Mouse (Mus musculus): ENCODE data around the gene Tm6sf2. TPM values are rescaled to one million over a fixed set of nuclear protein-coding genes. Genes with fewer than 3 reads are reported as not detected.

Gene Tm6sf2
- polyA plus RNA-seq, 1 experiment from 2014 or later = 0.68 TPM

DNA sequence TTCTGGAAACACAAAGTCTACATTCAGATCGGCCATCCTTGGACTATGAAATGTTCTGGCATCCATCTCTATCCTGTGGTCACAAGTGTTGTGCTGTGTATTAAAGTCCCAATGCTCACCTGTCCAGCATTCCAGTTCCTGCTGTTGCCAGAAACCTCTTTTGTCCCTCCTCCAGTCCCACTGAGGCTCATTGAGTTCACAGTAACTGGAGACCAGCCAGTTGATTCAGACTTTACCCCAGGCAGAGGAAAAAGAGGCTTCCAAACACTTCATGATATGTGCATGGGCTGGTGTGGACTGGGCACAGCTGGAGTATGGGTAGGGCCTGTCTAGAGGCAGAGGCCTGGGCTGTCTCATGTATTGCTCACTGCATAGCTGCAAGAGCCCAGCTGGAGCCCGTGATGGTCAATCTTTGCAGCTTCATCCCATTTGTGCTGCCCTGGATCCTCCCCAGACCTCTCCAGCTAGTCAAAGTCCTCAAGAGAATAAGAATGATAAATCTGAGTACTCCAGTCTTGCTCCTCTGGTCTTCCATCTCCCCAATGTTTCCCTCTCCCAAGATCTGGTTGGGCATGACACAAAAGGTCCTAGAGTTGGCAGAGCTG lies 786 bp upstream of the Tm6sf2 start:
- Histone ChIP-seq H3K9me3 (replicated peaks) (no peaks in the 10 kb centered on the region), H3K27ac (no peak overlapping the region), H3K27me3 (replicated peaks) (0 out of 2 replicates have a peak, but pooled peaks cover 9% of the 10 kb centered on the region), H3K4me2 (peak overlapping the region; percentile 74; the same call in 1 of the 2 replicates), H3K9ac (no peak overlapping the region), H3K4me1 (peaks cover 19% of the 10 kb centered on the region), H3K4me3 (no peak overlapping the region), H3K36me3 (peaks cover 53% of the 10 kb centered on the region)
- WGBS (ENCODE audit: insufficient replicate concordance) = 76% methylated on average over 2 of the region's 2 CpGs
- ATAC-seq = 0 out of 2 replicates have a peak, but pooled peaks have one; percentile 25

DNA sequence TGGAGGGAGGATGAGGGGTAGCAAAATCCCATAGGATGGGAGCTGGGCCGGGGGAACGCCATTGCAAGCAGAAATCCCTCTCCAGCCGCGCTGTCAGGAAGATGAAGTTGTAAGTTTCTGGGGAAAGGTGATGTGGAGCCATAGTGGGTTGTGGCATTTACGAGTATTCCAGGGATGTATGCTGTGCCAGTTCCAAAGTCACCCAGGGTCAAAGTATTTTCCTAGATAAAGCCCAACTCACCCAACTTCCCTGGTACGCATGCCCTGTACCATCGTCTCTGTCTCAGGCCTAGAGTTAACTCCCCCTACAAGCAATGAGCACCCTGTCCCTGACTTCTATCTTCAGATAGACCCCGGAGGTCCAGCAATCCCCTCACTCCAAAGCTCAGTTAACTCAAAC lies 396 bp downstream of the Tm6sf2 start:
- no peak; the same call in 1 of the 2 replicates for ATAC-seq

DNA sequence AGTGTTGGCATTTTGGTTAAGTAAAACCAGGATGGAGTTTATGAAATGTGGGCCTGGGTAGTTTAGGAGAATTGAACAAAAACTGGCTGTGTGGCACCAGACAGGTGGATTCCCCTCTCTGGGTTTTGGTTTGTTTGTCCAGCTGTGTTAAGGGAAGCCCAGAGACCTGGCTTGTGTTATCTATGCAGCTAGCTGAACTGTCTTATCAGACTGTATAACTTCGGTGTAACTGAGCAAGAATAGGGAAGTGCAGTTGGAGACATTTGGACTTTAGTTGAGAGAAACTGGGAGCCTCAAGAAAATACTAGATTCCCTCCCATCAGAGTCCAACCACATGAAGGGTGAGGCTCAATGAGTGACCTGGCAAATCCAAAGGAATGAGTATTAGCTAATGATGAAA lies 958 bp downstream of the Tm6sf2 start:
- Histone ChIP-seq H3K9me3 (replicated peaks) (no peaks in the 10 kb centered on the region), H3K9ac (no peak overlapping the region), H3K36me3 (peaks cover 36% of the 10 kb centered on the region), H3K4me2 (no peak overlapping the region), H3K4me3 (no peak overlapping the region), H3K27ac (no peak overlapping the region), H3K4me1 (peaks cover 19% of the 10 kb centered on the region), H3K27me3 (replicated peaks) (0 out of 2 replicates have a peak, but pooled peaks cover 9% of the 10 kb centered on the region)
- no peak for ATAC-seq
- WGBS (ENCODE audit: insufficient replicate concordance) = 3% methylated on average over 1 of the region's 1 CpGs

More for the DNA sequence above, 396 bp downstream of the Tm6sf2 start:
- peak overlapping the region; percentile 40 for H3K4me3 ChIP-seq
- H3K27ac ChIP-seq = no peak overlapping the region
- H3K27me3 ChIP-seq (replicated peaks) = 0 out of 2 replicates have a peak, but pooled peaks cover 9% of the 10 kb centered on the region
- peaks cover 19% of the 10 kb centered on the region for H3K4me1 ChIP-seq
- WGBS (ENCODE audit: insufficient replicate concordance) = 60% methylated on average over 8 of the region's 8 CpGs
- H3K9me3 ChIP-seq (replicated peaks) = no peaks in the 10 kb centered on the region
- peak overlapping the region; percentile 74 for H3K4me2 ChIP-seq
- H3K36me3 ChIP-seq = peaks cover 42% of the 10 kb centered on the region
- H3K9ac ChIP-seq = peak overlapping the region; percentile 51

- ATAC-seq = no peak
- Histone ChIP-seq H3K9me3 (replicated peaks) (no peaks in the 10 kb centered on the region), H3K27me3 (replicated peaks) (peaks cover 68% of the 10 kb centered on the region), H3K9ac (no peak overlapping the region), H3K4me2 (no peak overlapping the region), H3K4me3 (no peak overlapping the region), H3K36me3 (no peaks in the 10 kb centered on the region), H3K27ac (no peak overlapping the region), H3K4me1 (peaks cover 17% of the 10 kb centered on the region)
- WGBS (ENCODE audit: insufficient replicate concordance) = 77% methylated on average over 2 of the region's 2 CpGs
Observed at GRCm38 (mm10) chr8:70081976-70082375, 9.3 kb downstream of the Tm6sf2 start.

GRCm38 (mm10) chr8:70083285-70083684 lies 10.6 kb downstream of the Tm6sf2 start, which contains the start of gene Hapln4:
Hapln4 (plus strand) TSS chr8:70083457.
- Histone ChIP-seq H3K4me1 (peaks cover 22% of the 10 kb centered on the region), H3K4me2 (peak within 1 kb of the TSS; percentile 59), H3K9me3 (replicated peaks) (no peaks in the 10 kb centered on the region), H3K9ac (no peak within 1 kb of the TSS), H3K4me3 (peak within 1 kb of the TSS; percentile 43), H3K36me3 (no peaks in the 10 kb centered on the region), H3K27me3 (replicated peaks) (peaks cover 81% of the 10 kb centered on the region), H3K27ac (no peak within 1 kb of the TSS)
- WGBS (ENCODE audit: insufficient replicate concordance) = under 1% methylated on average over 26 of the region's 26 CpGs
- no peak for ATAC-seq

DNA sequence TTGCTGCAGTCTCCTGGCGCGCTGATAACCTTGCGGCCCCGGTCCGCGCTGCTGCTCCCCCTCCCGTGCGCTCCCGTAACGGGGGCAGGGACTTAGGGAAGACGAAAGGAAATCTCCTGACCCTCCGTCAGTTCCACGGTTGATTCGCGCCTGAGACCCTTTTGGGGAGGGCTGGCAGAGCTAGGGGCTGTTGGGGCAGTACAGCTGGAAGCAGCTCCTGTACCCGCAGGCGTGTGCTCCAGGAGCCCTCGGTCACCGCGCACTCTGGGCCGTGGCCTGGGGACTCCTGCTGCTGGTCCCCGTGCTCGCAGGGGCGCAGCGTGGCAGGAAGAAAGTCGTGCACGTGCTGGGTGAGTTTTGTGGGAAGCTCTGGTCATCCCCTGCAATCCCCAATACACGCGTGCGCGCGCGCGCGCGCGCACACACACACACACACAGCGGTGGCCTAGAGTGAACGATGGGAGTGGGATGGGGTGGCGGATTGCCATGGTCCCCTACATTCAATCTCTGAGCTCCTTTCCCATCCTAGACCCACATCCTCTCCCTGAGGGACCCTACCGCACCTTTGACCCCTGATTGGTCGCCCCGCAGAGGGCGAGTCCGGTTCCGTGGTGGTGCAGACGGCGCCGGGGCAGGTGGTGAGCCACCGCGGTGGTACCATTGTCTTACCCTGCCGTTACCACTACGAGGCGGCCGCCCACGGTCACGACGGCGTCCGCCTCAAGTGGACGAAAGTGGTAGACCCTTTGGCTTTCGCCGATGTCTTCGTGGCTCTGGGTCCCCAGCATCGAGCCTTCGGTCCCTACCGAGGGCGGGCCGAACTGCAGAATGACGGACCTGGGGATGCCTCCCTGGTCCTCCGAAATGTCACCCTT lies 11.7 kb downstream of the Tm6sf2 start:
- no peak overlapping the region for H3K9ac ChIP-seq
- peaks cover 22% of the 10 kb centered on the region for H3K4me1 ChIP-seq
- no peaks in the 10 kb centered on the region for H3K9me3 ChIP-seq (replicated peaks)
- 3% methylated on average over 71 of the region's 71 CpGs for WGBS (ENCODE audit: insufficient replicate concordance)
- peak overlapping the region; percentile 59 for H3K4me2 ChIP-seq
- no peak overlapping the region for H3K27ac ChIP-seq
- no peak for ATAC-seq
- no peaks in the 10 kb centered on the region for H3K36me3 ChIP-seq
- peaks cover 89% of the 10 kb centered on the region for H3K27me3 ChIP-seq (replicated peaks)
- H3K4me3 ChIP-seq = peak overlapping the region; percentile 43

DNA sequence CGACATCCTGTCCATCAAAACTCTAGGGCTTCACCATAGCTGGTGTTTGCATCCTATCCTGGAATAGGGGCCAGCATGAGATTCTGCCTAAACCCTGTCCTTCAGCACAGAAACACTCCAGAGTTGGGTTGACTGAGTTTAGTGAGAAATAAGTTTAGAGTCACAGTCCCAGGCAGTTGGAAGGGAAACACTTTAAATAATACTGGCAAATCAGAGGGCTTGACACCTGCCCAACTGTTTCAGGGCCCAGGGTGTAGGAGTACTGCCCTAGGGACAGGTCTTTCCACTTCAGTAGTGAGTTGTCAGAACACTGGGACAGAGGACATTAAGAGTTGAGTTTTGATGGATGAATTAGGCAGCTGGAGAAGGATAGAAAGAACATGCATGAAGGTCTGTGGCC lies 13.4 kb downstream of the Tm6sf2 start:
- H3K9ac ChIP-seq = no peak overlapping the region
- H3K9me3 ChIP-seq (replicated peaks) = no peaks in the 10 kb centered on the region
- H3K4me1 ChIP-seq = peaks cover 22% of the 10 kb centered on the region
- WGBS (ENCODE audit: insufficient replicate concordance) = 32% methylated on average over 1 of the region's 1 CpGs
- H3K4me3 ChIP-seq = no peak overlapping the region
- no peak overlapping the region for H3K4me2 ChIP-seq
- no peaks in the 10 kb centered on the region for H3K36me3 ChIP-seq
- ATAC-seq = no peak
- H3K27me3 ChIP-seq (replicated peaks) = peaks cover 100% of the 10 kb centered on the region
- no peak overlapping the region for H3K27ac ChIP-seq

- H3K36me3 ChIP-seq = no peaks in the 10 kb centered on the region
- H3K27ac ChIP-seq = no peak overlapping the region
- no peaks in the 10 kb centered on the region for H3K9me3 ChIP-seq (replicated peaks)
- H3K4me3 ChIP-seq = no peak overlapping the region
- peaks cover 100% of the 10 kb centered on the region for H3K27me3 ChIP-seq (replicated peaks)
- H3K4me2 ChIP-seq = no peak overlapping the region
- WGBS (ENCODE audit: insufficient replicate concordance) = 6% methylated on average over 7 of the region's 7 CpGs
- ATAC-seq = no peak
- H3K4me1 ChIP-seq = peaks cover 22% of the 10 kb centered on the region
- H3K9ac ChIP-seq = no peak overlapping the region
Observed at GRCm38 (mm10) chr8:70087237-70087636, 14.5 kb downstream of the Tm6sf2 start.

DNA sequence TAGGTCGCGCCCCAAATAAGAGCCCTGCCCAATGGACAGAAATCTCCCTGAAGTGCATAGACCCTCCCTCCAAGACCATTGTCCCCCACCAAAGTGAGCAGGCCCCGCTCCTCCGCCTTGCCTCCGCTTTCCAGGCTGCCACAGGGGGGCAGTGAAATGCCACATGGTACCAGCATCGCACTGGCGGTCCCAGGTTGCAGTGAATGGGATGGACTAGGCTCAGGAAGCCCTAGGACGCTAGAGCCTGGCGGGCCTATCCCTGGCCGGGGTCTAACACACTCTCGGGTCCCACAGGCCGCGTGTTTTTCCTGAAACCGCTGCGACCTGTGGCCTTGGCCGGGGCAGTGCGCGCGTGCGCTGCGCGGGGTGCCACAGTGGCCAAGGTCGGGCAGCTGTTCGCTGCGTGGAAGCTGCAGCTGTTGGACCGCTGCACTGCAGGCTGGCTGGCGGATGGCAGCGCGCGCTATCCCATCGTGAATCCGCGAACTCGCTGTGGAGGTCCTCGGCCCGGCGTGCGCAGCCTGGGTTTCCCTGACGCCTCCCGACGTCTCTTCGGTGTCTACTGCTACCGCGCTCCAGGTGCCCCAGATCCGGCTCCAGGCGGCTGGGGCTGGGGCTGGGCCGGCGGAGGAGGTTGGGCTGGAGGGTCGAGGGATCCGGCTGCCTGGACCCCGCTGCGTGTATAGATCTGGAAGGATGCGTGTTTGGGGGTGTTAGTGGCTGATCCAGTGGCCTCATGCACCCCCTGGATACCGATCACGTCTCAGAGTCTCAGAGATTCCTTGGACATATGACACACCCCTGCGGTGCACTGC lies 15.3 kb downstream of the Tm6sf2 start:
- WGBS (ENCODE audit: insufficient replicate concordance) = 7% methylated on average over 56 of the region's 56 CpGs
- no peaks in the 10 kb centered on the region for H3K36me3 ChIP-seq
- ATAC-seq = peak; percentile 31; the same call in 1 of the 2 replicates
- H3K4me1 ChIP-seq = peaks cover 21% of the 10 kb centered on the region
- H3K4me3 ChIP-seq = peak overlapping the region; percentile 24
- H3K27ac ChIP-seq = no peak overlapping the region
- H3K4me2 ChIP-seq = peak overlapping the region; percentile 48
- peaks cover 97% of the 10 kb centered on the region for H3K27me3 ChIP-seq (replicated peaks)
- H3K9ac ChIP-seq = no peak overlapping the region
- H3K9me3 ChIP-seq (replicated peaks) = no peaks in the 10 kb centered on the region

GRCm38 (mm10) chr8:70089296-70089960 lies 16.7 kb downstream of the Tm6sf2 start:
- no peaks in the 10 kb centered on the region for H3K9me3 ChIP-seq (replicated peaks)
- ATAC-seq = no peak

GRCm38 (mm10) chr8:70092786-70093185 lies 20.1 kb downstream of the Tm6sf2 start:
- Histone ChIP-seq H3K4me3 (no peak overlapping the region), H3K9ac (no peak overlapping the region), H3K9me3 (replicated peaks) (no peaks in the 10 kb centered on the region), H3K27ac (no peak overlapping the region), H3K4me1 (peaks cover 4% of the 10 kb centered on the region; the same call in 1 of the 2 replicates), H3K27me3 (replicated peaks) (peaks cover 85% of the 10 kb centered on the region), H3K36me3 (no peaks in the 10 kb centered on the region), H3K4me2 (no peak overlapping the region)
- ATAC-seq = no peak
- 48% methylated on average over 8 of the region's 8 CpGs for WGBS (ENCODE audit: insufficient replicate concordance)

More at GRCm38 (mm10) chr8:70089296-70089960, 16.7 kb downstream of the Tm6sf2 start:
- Histone ChIP-seq H3K36me3 (no peaks in the 10 kb centered on the region), H3K4me1 (peaks cover 8% of the 10 kb centered on the region), H3K4me3 (no peak overlapping the region), H3K27ac (no peak overlapping the region), H3K4me2 (no peak overlapping the region), H3K9ac (no peak overlapping the region), H3K27me3 (replicated peaks) (peaks cover 96% of the 10 kb centered on the region)
- WGBS (ENCODE audit: insufficient replicate concordance) = 52% methylated on average over 9 of the region's 9 CpGs

All from liver, embryonic 12.5 days (tissue).